Mouse (Mus musculus) bone marrow, adult 2 months (tissue): ENCODE measurements around the gene Atcay.

Experiments
- CTCF ChIP-seq: fragments of 200-500 bp; IDR thresholded peaks from 2 replicates; pipeline ENCODE4 v1.5.1; 2011; ENCODE audit warnings: low read length, control low read depth; ENCODE audit not compliant: control insufficient read depth, insufficient read depth
- POLR2A ChIP-seq: fragments of 200-500 bp; IDR thresholded peaks from 2 replicates; pipeline ENCODE4 v1.6.1; 2011; ENCODE audit warnings: low read depth, mild to moderate bottlenecking, control low read depth, low read length, borderline replicate concordance; ENCODE audit not compliant: control insufficient read depth

DNA sequence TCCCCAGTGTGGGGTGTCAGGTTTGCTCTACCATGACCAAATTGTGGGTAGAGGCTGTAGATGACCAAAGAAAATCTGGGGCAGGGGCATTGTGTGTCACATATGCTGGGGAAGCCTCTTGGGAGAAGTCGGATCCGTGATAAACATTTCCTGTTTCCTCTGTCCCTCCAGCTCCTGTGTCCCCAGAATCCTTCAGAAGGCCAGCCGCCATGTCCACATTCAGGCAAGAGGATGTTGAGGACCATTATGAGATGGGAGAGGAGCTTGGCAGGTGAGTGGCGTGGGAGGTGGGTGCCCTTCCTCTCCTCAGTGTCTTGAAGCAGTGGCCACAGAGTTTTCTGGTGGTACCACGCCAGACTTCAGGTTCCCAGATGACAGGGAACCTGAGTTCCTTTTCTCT, 46.8 kb downstream of the Atcay start, which contains the start of gene 4930442H23Rik:
- no peak for TF ChIP-seq CTCF
- no peak for TF ChIP-seq POLR2A
